Mouse (Mus musculus) right cerebral cortex, postnatal 36 days (tissue): Measurements from ENCODE around the gene Tcp1.
"Not testable (repeated sequence)": the region's sequence is repeated elsewhere in the genome, so short reads cannot be mapped to it uniquely, and the experiment has no call there.

Experiments used
- DNase-seq, 2 experiments: peaks; one replicate each; pipeline ENCODE4 v3.0.0; 2022; ENCODE audit warnings: low spot score in 2 of 2, mixed read lengths in 1 of 2

Gene Tcp1

DNA sequence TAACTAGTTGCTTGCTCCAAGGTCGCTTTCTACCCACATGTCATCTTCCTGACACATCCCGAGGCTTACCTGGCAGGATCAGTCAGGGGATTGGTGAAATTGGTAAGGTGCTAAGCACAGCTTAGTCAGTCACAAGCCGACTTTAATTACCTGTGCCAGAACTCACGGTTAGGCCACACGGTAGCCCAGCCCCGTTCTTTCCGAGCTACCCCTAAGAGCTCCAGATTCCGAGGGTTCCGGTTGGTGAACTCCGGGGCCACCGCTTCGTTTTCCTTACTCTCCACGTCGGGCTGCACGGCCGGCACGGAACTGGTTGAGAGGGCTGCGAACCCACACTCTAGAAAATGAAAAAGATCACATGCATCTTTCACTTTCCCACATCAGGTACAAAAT lies at the start of gene Tcp1:
Gene Tcp1 (plus strand): TSS at position 214 of the 393 bp plus-strand sequence.
- DNase-seq = no peak

GRCm38 (mm10) chr17:12866853-12867252 lies 48.6 kb upstream of the Tcp1 start:
- DNase-seq = peak; percentile 77 to 79

GRCm38 (mm10) chr17:12868043-12868442 lies 47.5 kb upstream of the Tcp1 start, which contains the start of gene Mas1:
TSS of gene Mas1 (minus strand) at chr17:12868143.
- no peak for DNase-seq

GRCm38 (mm10) chr17:12868640-12869039 lies 46.9 kb upstream of the Tcp1 start:
- DNase-seq = no peak

DNA sequence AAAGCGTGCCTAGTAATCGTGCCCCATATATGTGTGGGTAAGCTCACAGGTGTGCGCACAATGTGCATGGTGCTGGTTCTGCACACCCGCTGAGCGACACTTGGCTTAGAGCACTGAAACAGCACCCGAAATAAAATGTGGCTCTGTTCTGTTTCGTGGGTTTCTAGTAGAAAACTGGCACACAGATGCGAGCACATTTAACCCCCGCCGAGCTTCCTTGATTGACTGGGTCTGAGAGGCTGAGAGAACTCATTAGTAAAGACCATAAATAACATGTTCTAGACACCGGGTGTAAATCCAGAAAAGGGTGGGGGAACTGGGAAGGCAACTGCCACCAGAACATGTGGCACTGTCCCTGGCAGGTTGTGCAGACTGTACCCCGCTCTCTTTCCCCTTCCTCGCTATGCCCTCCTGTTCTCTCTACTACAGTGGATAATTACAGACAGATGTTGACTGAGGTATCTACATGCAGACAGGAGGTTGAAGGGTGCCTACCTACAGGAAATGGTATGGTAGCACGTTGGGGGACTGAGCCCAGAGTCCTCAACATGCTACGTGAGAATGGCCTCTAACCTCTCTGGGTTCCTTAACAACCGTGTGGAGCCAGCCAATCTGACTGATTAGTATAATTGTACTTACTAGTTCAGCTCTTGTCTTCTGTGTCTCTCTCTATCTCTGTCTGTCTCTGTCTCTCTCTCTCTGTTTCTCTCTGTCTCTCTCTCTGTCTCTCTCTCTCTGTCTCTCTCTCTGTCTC lies 43.0 kb upstream of the Tcp1 start:
- peak; percentile 49 to 54 for DNase-seq

DNA sequence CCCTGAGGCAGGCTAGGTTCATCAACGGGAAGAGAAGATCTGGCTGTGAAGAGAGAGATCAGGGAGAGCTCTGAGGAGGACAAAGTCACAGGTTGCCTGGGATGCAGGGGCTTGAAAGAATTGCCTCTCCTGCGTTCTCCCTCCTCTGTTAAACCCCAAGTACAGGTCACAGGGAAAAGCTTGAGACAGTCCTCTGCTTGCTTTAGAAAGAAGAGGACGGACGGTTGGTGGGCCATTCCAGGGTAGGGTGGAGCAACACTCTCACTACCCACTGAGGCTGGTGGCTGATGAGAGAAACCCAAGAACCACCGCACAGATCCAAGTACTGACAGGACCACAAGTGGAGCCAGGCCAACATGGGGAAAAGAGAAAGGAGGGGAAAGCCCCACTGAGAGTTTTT lies 39.8 kb upstream of the Tcp1 start, which contains the start of gene Mrgprh:
Gene Mrgprh (plus strand): TSS at position 301 of the 400 bp plus-strand sequence.
- no peak for DNase-seq

DNA sequence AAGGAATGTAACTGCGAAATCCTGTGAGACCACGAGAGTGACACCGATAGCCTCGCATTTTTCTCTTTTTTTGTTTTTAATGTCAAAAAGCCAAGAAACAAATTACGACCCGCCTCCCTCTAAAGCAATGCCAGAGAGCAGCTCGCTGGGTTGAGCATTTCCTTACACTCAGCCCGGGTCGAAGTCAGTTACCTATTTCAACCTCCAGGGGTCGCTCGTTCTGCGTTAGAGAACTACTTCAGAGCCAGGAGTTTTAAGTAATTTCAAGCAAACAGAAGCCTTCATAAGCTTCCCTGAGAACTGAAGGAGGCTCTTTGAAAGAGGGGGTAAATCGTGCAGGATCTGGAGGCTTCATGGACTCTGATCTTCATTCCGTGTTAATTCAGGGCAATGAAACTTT lies 35.3 kb upstream of the Tcp1 start:
- peak; percentile 73 to 78 for DNase-seq

- no peak for DNase-seq
These were observed 34.3 kb upstream of the Tcp1 start for GRCm38 (mm10) chr17:12881216-12881615.

DNA sequence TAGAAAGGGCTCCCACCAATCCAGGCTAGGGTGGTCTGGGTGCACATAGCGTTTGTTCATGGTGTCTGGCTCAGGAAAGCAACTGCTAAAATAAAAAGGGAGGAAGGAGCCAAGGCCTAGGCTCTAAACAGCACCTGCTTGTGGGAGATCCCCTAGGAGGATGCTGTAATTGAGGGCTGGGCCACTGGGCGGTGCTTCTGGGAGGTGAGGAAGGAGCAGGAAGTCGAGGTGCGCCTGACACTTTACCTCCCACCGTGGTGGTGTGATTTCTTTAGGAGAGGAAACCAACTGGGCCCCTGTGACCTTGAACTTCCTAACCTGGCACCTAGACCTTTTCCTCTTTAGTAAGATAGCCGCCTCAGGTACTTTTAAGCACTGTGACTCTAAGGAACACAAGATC lies 28.9 kb upstream of the Tcp1 start:
- no peak for DNase-seq

- DNase-seq = no peak
These were observed 28.3 kb upstream of the Tcp1 start for GRCm38 (mm10) chr17:12887021-12887775.

- DNase-seq = no peak
These were observed 24.4 kb upstream of the Tcp1 start for GRCm38 (mm10) chr17:12891054-12891453.

- DNase-seq = no peak
These were observed 23.5 kb upstream of the Tcp1 start for GRCm38 (mm10) chr17:12892033-12892432.

GRCm38 (mm10) chr17:12897674-12898073 lies 17.8 kb upstream of the Tcp1 start:
- DNase-seq = no peak

- DNase-seq = not testable (repeated sequence)
These were observed 16.9 kb upstream of the Tcp1 start for GRCm38 (mm10) chr17:12898607-12899006.

DNA sequence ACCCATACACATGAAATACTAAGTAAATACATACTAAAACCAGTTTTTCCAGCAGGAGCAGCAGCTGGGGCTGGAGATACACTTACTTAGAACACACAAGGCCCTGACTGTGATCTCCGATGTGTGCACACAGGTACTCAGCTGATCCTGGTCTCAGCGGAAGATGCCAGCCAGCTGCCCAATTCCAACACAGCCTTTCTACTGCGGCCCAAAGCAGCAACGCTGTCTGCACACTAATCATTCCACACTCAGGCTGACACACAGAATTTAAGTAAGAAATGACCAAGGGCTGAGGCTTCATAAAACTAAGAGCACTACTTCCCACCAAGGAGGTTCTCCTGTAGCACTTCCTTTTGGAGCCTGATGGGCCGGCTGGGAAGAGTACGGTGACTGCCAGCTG lies 13.2 kb upstream of the Tcp1 start:
- DNase-seq = no peak

GRCm38 (mm10) chr17:12903372-12904333 lies 11.8 kb upstream of the Tcp1 start:
- DNase-seq = no peak

DNA sequence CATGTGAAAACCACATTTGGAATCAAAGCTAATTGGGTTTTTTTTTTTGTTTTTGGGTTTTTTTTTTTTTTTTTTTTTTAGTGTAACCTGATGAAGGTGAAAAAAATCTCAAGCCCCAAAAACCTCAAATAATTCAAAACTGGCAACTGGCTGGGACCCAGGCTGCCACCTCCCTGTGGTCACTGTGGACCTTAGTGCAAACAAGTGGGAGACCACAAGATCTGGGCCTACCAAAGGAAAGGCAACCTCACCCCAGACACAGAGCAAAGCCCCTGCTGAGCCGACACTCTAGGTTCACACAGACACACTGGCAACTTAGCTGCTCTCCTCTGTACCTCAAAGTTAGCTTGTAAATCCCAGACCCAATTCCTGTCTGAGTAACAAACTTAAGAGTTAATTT lies 11.2 kb upstream of the Tcp1 start:
- no peak for DNase-seq

DNA sequence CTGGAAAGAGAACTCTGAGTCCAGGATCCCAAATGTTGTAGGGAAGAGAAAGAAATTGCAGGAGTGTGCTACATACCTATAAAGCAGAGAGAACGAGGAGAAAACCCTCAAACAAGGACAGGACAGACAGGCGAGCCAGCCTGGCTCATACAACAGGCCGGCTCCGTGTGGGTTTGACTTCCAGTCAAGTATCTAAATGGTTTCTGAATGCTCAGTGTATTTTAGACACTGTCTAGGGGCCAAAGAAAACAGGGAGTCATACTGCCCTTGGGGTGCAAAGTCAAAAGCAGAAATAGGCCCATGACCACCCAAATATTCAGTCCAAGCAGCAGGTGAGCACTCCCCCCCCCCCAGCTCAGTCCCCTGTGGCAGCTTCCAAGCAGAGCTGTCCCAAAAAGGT lies 9.7 kb upstream of the Tcp1 start:
- DNase-seq = no peak

DNA sequence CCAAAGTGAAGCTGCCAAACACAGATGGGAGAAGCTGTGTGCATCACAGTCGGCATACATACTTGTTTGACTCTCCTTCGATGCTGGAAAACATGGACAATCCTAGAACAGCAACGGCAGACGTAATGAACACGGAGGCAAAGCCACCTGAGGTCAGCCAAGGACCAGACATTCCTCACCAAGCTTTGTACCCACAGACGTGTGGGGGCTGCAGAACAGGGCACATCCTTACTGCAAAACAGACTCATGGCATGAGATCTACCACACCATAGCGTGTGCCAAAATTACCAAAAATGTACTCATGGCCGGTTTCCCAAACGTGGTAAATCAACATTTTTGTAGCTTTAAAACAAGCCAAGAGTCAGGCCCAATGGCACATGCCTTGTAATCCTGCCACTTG lies 9.1 kb upstream of the Tcp1 start:
- no peak for DNase-seq

GRCm38 (mm10) chr17:12909361-12910280 lies 5.9 kb upstream of the Tcp1 start, which contains the start of gene Pnldc1:
TSS of gene Pnldc1 (minus strand) at chr17:12910230.
- DNase-seq = no peak

DNA sequence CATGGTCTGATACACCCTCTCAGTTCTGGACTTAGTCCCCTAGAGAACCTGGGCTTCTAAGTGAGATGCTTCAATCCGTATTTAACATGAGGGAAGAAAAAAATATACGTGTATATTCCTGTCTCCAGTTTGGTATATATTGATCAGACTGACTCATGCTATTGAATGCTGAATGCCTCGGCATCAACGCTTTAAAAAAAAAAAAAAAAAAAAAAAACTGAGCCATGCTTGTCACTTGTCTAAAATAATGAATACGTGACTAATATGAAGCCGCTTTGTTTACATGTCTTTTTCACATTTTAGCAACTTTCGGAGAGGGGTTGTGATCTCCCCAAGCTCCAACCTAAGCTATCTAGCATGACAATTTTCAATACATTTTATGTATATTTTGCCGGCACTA lies 5.1 kb upstream of the Tcp1 start:
- no peak for DNase-seq
